Mouse (Mus musculus) hindbrain, embryonic 16.5 days (tissue): Measurements from ENCODE around the gene Hist1h4d. TPM values are rescaled to one million over a fixed set of nuclear protein-coding genes. Genes with fewer than 3 reads are reported as not detected.
"Not testable (repeated sequence)": the region's sequence is repeated elsewhere in the genome, so short reads cannot be mapped to it uniquely, and the experiment has no call there.

Experiments
- ATAC-seq: fragments of 200-750 bp; cut with Nextera tagmentation; 2 replicates; pipeline ENCODE4 v1.8.0; 2017; ENCODE audit warnings: moderate TSS enrichment, moderate library complexity
- H3K27ac ChIP-seq: fragments of 300-500 bp; sonication (generic); 2 replicates; pipeline ENCODE4 v1.5.1; 2014; ENCODE audit warnings: low read depth, mild to moderate bottlenecking, control low read depth, low read length, moderate library complexity
- H3K27me3 ChIP-seq: fragments of 300-500 bp; sonication (generic); replicated peaks from 2 replicates; pipeline ENCODE4 v1.6.1; 2014; ENCODE audit warnings: low read length; ENCODE audit not compliant: control insufficient read depth, insufficient read depth
- H3K36me3 ChIP-seq: fragments of 300-500 bp; sonication (generic); 2 replicates; pipeline ENCODE4 v1.6.1; 2014; ENCODE audit warnings: mild to moderate bottlenecking, low read length, moderate library complexity, mixed read lengths; ENCODE audit not compliant: control insufficient read depth, insufficient read depth
- H3K4me1 ChIP-seq: fragments of 300-500 bp; sonication (generic); 2 replicates; pipeline ENCODE4 v1.6.1; 2014; ENCODE audit warnings: low read depth, low read length; ENCODE audit not compliant: control insufficient read depth, insufficient read depth
- H3K4me2 ChIP-seq: fragments of 300-500 bp; sonication (generic); 2 replicates; pipeline ENCODE4 v1.6.1; 2014; ENCODE audit warnings: mild to moderate bottlenecking, low read length, control low read depth, moderate library complexity
- H3K4me3 ChIP-seq: fragments of 300-500 bp; sonication (generic); 2 replicates; pipeline ENCODE4 v1.5.1; 2014; ENCODE audit warnings: mild to moderate bottlenecking, low read length, control low read depth, moderate library complexity
- H3K9ac ChIP-seq: fragments of 300-500 bp; sonication (generic); 2 replicates; pipeline ENCODE4 v1.6.1; 2014; ENCODE audit warnings: low read depth, mild to moderate bottlenecking, control low read depth, low read length, moderate library complexity
- H3K9me3 ChIP-seq: fragments of 300-500 bp; sonication (generic); 2 replicates; pipeline ENCODE4 v1.6.1; 2014; ENCODE audit warnings: mild to moderate bottlenecking, low read length, moderate library complexity; ENCODE audit not compliant: control insufficient read depth
- WGBS: fragments of 180-500 bp; shearing (Covaris S2); extraction: QIAGEN DNeasy Blood & Tissue Kit; methylation state at CpG from one replicate; pipeline ENCODE4 v1.1.7; 2014; 5-methylcytosine and 5-hydroxymethylcytosine counted together
- polyA plus RNA-seq: library from polyadenylated mRNA; unstranded; fragments of >200 nt; fragmentation: Nextera tagmentation; extraction: Ambion mirVana; gene quantifications from 2 replicates; pipeline ENCODE4 v1.2.1, GENCODE M21; 2015

Hist1h4d gene
- polyA plus RNA-seq, result 27.6 and 30.0 TPM in 2 replicates

- peak within 1 kb of the TSS; percentile 95 for H3K4me2 ChIP-seq
- H3K27ac ChIP-seq, result peak within 1 kb of the TSS; percentile 75
- no peaks in the 10 kb centered on the region for H3K36me3 ChIP-seq
- H3K27me3 ChIP-seq, result no peaks in the 10 kb centered on the region
- under 1% methylated on average over 43 of the region's 43 CpGs for WGBS
- H3K9me3 ChIP-seq, result no peaks in the 10 kb centered on the region
- peaks cover 17% of the 10 kb centered on the region for H3K4me1 ChIP-seq
- H3K4me3 ChIP-seq, result peak within 1 kb of the TSS; percentile 52
- peak; percentile 94 for ATAC-seq
- peak within 1 kb of the TSS; percentile 62 for H3K9ac ChIP-seq
These were observed at the start of gene Hist1h4d for GRCm38 (mm10) chr13:23581408-23582218. Gene Hist1h4d (plus strand): TSS chr13:23581598.

GRCm38 (mm10) chr13:23532262-23533075 lies 48.9 kb upstream of the Hist1h4d start:
- Histone ChIP-seq H3K27ac (peak overlapping the region; percentile 90), H3K27me3 (no peaks in the 10 kb centered on the region)
- ATAC-seq, result no peak

GRCm38 (mm10) chr13:23533560-23534367 lies 47.6 kb upstream of the Hist1h4d start, which contains the start of gene Hist1h2af:
Gene Hist1h2af (plus strand): TSS chr13:23533906.
- WGBS, result 0% methylated on average over 24 of the region's 53 CpGs
- not testable (repeated sequence) for H3K36me3 ChIP-seq

More at GRCm38 (mm10) chr13:23532262-23533075, 48.9 kb upstream of the Hist1h4d start:
- Histone ChIP-seq H3K9ac (peak overlapping the region; percentile 13; the same call in 1 of the 2 replicates), H3K4me1 (peaks cover 25% of the 10 kb centered on the region), H3K4me3 (peak overlapping the region; percentile 44), H3K9me3 (no peaks in the 10 kb centered on the region), H3K36me3 (no peaks in the 10 kb centered on the region), H3K4me2 (peak overlapping the region; percentile 65)
- 24% methylated on average over 9 of the region's 9 CpGs for WGBS

GRCm38 (mm10) chr13:23534368-23535131 lies 46.8 kb upstream of the Hist1h4d start:
- ATAC-seq, result peak; percentile 9
- Histone ChIP-seq H3K9ac (peak overlapping the region; percentile 47), H3K36me3 (no peaks in the 10 kb centered on the region), H3K4me2 (peak overlapping the region; percentile 63), H3K4me1 (peaks cover 25% of the 10 kb centered on the region), H3K27ac (peak overlapping the region; percentile 70), H3K9me3 (no peaks in the 10 kb centered on the region), H3K4me3 (peak overlapping the region; percentile 48), H3K27me3 (no peaks in the 10 kb centered on the region)
- WGBS, result under 1% methylated on average over 15 of the region's 15 CpGs

More at GRCm38 (mm10) chr13:23533560-23534367, 47.6 kb upstream of the Hist1h4d start, which contains the start of gene Hist1h2af:
- peak; percentile 54 for ATAC-seq
- H3K9me3 ChIP-seq, H3K27me3 ChIP-seq: not testable (repeated sequence)
- Histone ChIP-seq H3K9ac (peak within 1 kb of the TSS; percentile 47), H3K4me2 (peak within 1 kb of the TSS; percentile 63), H3K27ac (peak within 1 kb of the TSS; percentile 76), H3K4me1 (peaks cover 25% of the 10 kb centered on the region), H3K4me3 (peak within 1 kb of the TSS; percentile 48)

GRCm38 (mm10) chr13:23535137-23536075 lies 46.0 kb upstream of the Hist1h4d start, which contains the start of gene Hist1h3g:
Gene Hist1h3g (plus strand): TSS chr13:23535422.
- peak within 1 kb of the TSS; percentile 63 for H3K4me2 ChIP-seq
- peak; percentile 94 for ATAC-seq
- peaks cover 25% of the 10 kb centered on the region for H3K4me1 ChIP-seq
- peak within 1 kb of the TSS; percentile 70 for H3K27ac ChIP-seq
- WGBS, result under 1% methylated on average over 36 of the region's 62 CpGs
- not testable (repeated sequence) for H3K36me3 ChIP-seq, H3K27me3 ChIP-seq, H3K9me3 ChIP-seq
- peak within 1 kb of the TSS; percentile 48 for H3K4me3 ChIP-seq
- H3K9ac ChIP-seq, result peak within 1 kb of the TSS; percentile 47

- 19% methylated on average over 7 of the region's 7 CpGs for WGBS
- Histone ChIP-seq H3K9ac (no peak overlapping the region), H3K27ac (no peak overlapping the region), H3K4me3 (peak overlapping the region; percentile 1), H3K9me3 (no peaks in the 10 kb centered on the region), H3K4me2 (peak overlapping the region; percentile 63), H3K4me1 (peaks cover 25% of the 10 kb centered on the region), H3K27me3 (no peaks in the 10 kb centered on the region), H3K36me3 (no peaks in the 10 kb centered on the region)
- ATAC-seq, result no peak
These were observed 45.1 kb upstream of the Hist1h4d start for GRCm38 (mm10) chr13:23536076-23536822.

GRCm38 (mm10) chr13:23537006-23537710 lies 44.2 kb upstream of the Hist1h4d start:
- no peak overlapping the region for H3K4me3 ChIP-seq
- no peaks in the 10 kb centered on the region for H3K36me3 ChIP-seq
- 85% methylated on average over 3 of the region's 3 CpGs for WGBS
- no peaks in the 10 kb centered on the region for H3K9me3 ChIP-seq
- peak overlapping the region; percentile 25; the same call in 1 of the 2 replicates for H3K4me2 ChIP-seq
- H3K27ac ChIP-seq, result no peak overlapping the region
- H3K4me1 ChIP-seq, result peaks cover 20% of the 10 kb centered on the region
- H3K27me3 ChIP-seq, result no peaks in the 10 kb centered on the region
- no peak overlapping the region for H3K9ac ChIP-seq
- ATAC-seq, result no peak
